26 mouse cellular contexts compared by ENCODE assay signal in the genomic region with DNA sequence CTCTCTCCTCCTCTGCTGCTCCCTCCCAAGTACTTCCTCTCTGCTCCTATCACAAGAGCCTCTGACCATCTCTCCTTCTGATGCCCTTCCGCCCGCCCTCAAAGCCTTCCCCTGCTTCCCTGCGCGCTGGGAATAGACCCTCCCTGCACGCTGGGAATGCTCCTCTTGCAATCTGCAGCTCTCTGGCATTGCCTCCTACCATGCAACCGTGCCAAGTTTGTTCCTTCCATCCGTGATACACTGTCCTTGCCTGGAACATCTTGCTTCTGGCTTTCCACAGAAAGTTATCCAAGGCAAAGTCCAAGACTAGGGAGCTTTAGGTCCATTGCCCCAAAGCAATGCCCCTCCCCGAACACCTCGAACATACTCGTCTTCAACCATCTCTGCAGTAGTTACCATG. TPM values are rescaled to one million over a fixed set of nuclear protein-coding genes. Genes with fewer than 3 reads are reported as not detected.
DNase-seq lines count a peak whose midpoint lies in the region; ATAC-seq and TF ChIP-seq lines count a peak whose summit lies in the region.
"Had no signal": no experiment of that assay in that cellular context is flagged by ENCODE, and none has a peak within 500 bp of the region (broad histone marks: within the 10 kb centered on the region; RNA-seq: fewer than 3 reads in every experiment).

No protein-coding gene starts in this region.

- H3K4me3 ChIP-seq in forebrain, postnatal 0 days (ENCODE audit: low read depth, low read length): no peak overlapping the region
- no peak overlapping the region for H3K4me3 ChIP-seq in forebrain, embryonic 11.5 days (ENCODE audit: low read depth, low read length)
- H3K4me3 ChIP-seq in left cerebral cortex, adult 2 months: no peak overlapping the region
- H3K4me3 ChIP-seq: embryonic facial prominence, embryonic 10.5 days; embryonic facial prominence, embryonic 15.5 days; heart, embryonic 10.5 days; heart, embryonic 15.5 days; midbrain, embryonic 13.5 days; neural tube, embryonic 13.5 days had no signal

- WGBS in forebrain, postnatal 0 days: 55% methylated on average over 10 of the region's 10 CpGs
- WGBS in forebrain, embryonic 11.5 days: 90% methylated on average over 10 of the region's 10 CpGs

- H3K36me3 ChIP-seq in forebrain, postnatal 0 days (ENCODE audit: insufficient read depth): peaks cover 9% of the 10 kb centered on the region
- H3K36me3 ChIP-seq in forebrain, embryonic 11.5 days (ENCODE audit: control insufficient read depth, insufficient read depth, low read length): no peaks in the 10 kb centered on the region
- H3K36me3 ChIP-seq: embryonic facial prominence, embryonic 10.5 days; heart, embryonic 10.5 days; heart, embryonic 15.5 days; midbrain, embryonic 13.5 days; neural tube, embryonic 13.5 days had no signal

- ATAC-seq in forebrain, postnatal 0 days: peak; percentile 12; the same call in 1 of the 2 replicates
- ATAC-seq in forebrain, embryonic 11.5 days (replicated peaks; ENCODE audit: low FRiP score): no peak
- ATAC-seq: intestine, embryonic 16.5 days had no signal

- intact Hi-C loops in left cerebral cortex, adult 2 months (cut with DNase I): no loop called here
- intact Hi-C loops in left cerebral cortex, postnatal 25 days (cut with DNase I): no loop called here

- TF ChIP-seq CTCF in forebrain, postnatal 0 days (IDR thresholded peaks at IDR 0.05; ENCODE audit: low read depth): no peak
- no peak for TF ChIP-seq CTCF in left cerebral cortex, adult 2 months (IDR thresholded peaks at IDR 0.05)

- DNase-seq in cerebellum, adult 18-20 months: peak; percentile 18 to 40
- no peak for DNase-seq in cerebellum, postnatal 4 days (ENCODE audit: low spot score in 2 of 2)
- DNase-seq in forebrain, postnatal 0 days: no peak
- DNase-seq in forebrain, embryonic 11.5 days (ENCODE audit: low spot score): no peak
- DNase-seq in left cerebral cortex, adult 2 months (ENCODE audit: extremely low spot score in 1 of 2, low spot score in 2 of 2): no peak
- no peak for DNase-seq in left cerebral cortex, postnatal 25 days (ENCODE audit: low spot score in 2 of 2)
- peak; percentile 29 to 30 for DNase-seq in cerebellum, postnatal 14 days
- DNase-seq: adrenal gland, postnatal 14 days; gastrocnemius, postnatal 25 days; kidney, adult 8-10 months; kidney, postnatal 4 days; liver; lung, adult 2 months; lung, postnatal 10 days; thymus, postnatal 4 days had no signal

- no peak overlapping the region for H3K27ac ChIP-seq in forebrain, postnatal 0 days (ENCODE audit: low read depth, low read length)
- no peak overlapping the region for H3K27ac ChIP-seq in forebrain, embryonic 11.5 days (ENCODE audit: low read depth, low read length)
- H3K27ac ChIP-seq in left cerebral cortex, adult 2 months: peak overlapping the region; percentile 80
- H3K27ac ChIP-seq: embryonic facial prominence, embryonic 10.5 days; embryonic facial prominence, embryonic 15.5 days; heart, embryonic 10.5 days; heart, embryonic 15.5 days; kidney, postnatal 0 days; liver, embryonic 14.5 days; macrophage; midbrain, embryonic 13.5 days; neural tube, embryonic 13.5 days had no signal

- H3K9ac ChIP-seq in forebrain, postnatal 0 days: no peak overlapping the region
- H3K9ac ChIP-seq in forebrain, embryonic 11.5 days (ENCODE audit: low read length): no peak overlapping the region
- H3K9ac ChIP-seq: embryonic facial prominence, embryonic 15.5 days; heart, embryonic 15.5 days; liver, embryonic 14.5 days; midbrain, embryonic 13.5 days; neural tube, embryonic 13.5 days had no signal

- H3K27me3 ChIP-seq in forebrain, postnatal 0 days (ENCODE audit: insufficient read depth, low read length): no peaks in the 10 kb centered on the region
- no peaks in the 10 kb centered on the region for H3K27me3 ChIP-seq in forebrain, embryonic 11.5 days (ENCODE audit: control insufficient read depth, insufficient read depth, low read length)
- H3K27me3 ChIP-seq: embryonic facial prominence, embryonic 15.5 days; heart, embryonic 15.5 days; neural tube, embryonic 13.5 days had no signal

- H3K4me2 ChIP-seq in forebrain, postnatal 0 days (ENCODE audit: low read depth): no peak overlapping the region
- H3K4me2 ChIP-seq in forebrain, embryonic 11.5 days (ENCODE audit: low read depth, low read length, severe bottlenecking): no peak overlapping the region
- H3K4me2 ChIP-seq: embryonic facial prominence, embryonic 15.5 days; heart, embryonic 15.5 days; midbrain, embryonic 13.5 days; neural tube, embryonic 13.5 days had no signal

- H3K4me1 ChIP-seq in forebrain, postnatal 0 days (ENCODE audit: insufficient read depth): no peaks in the 10 kb centered on the region; the same call in 1 of the 2 replicates
- no peaks in the 10 kb centered on the region for H3K4me1 ChIP-seq in forebrain, embryonic 11.5 days (replicated peaks; ENCODE audit: control insufficient read depth, insufficient read depth, low read length)
- H3K4me1 ChIP-seq: embryonic facial prominence, embryonic 10.5 days; heart, embryonic 10.5 days; heart, embryonic 15.5 days had no signal

- no peaks in the 10 kb centered on the region for H3K9me3 ChIP-seq in forebrain, postnatal 0 days (ENCODE audit: low read length)
- no peaks in the 10 kb centered on the region for H3K9me3 ChIP-seq in forebrain, embryonic 11.5 days (ENCODE audit: control insufficient read depth, low read length)
- H3K9me3 ChIP-seq: embryonic facial prominence, embryonic 10.5 days; embryonic facial prominence, embryonic 15.5 days; heart, embryonic 10.5 days; heart, embryonic 15.5 days; midbrain, embryonic 13.5 days; neural tube, embryonic 13.5 days had no signal

RNA-seq across cellular contexts. Expression of gene Zfp365, which starts 19.2 kb away (rescaled TPM):
- total RNA-seq in forebrain, postnatal 0 days (2014; rRNA removed): 21.8 and 24.9 TPM in 2 replicates
- 3.6 and 8.4 TPM in 2 replicates for polyA plus RNA-seq in forebrain, postnatal 0 days (2015; fragmentation: Nextera tagmentation; extraction: Ambion mirVana)
- polyA plus RNA-seq in forebrain, embryonic 11.5 days (2014; fragmentation: Nextera tagmentation; extraction: Ambion mirVana): 3.4 and 3.8 TPM in 2 replicates
- 100 to 1,000 TPM; 456 to 474 TPM for total RNA-seq in left cerebral cortex, adult 2 months (2021)
- 100 to 1,000 TPM; 440 to 454 TPM for total RNA-seq in left cerebral cortex, postnatal 25 days (2021)
- total RNA-seq: MEL had no signal

Comparison
In these comparisons a context has a peak if more than half of its experiments do, and no peak if none do; other contexts are left out.
1. DNase-seq: peak in cerebellum, adult 18-20 months (2 of 2) and cerebellum, postnatal 14 days (2 of 2); none in cerebellum, postnatal 4 days (0 of 2), forebrain, postnatal 0 days (single experiment), forebrain, embryonic 11.5 days (single experiment), left cerebral cortex, adult 2 months (0 of 2) and left cerebral cortex, postnatal 25 days (0 of 2).
2. RNA of gene Zfp365, which starts 19.2 kb away (total RNA-seq): 456 to 474 TPM in left cerebral cortex, adult 2 months and 440 to 454 TPM in left cerebral cortex, postnatal 25 days; 21.8 to 24.9 TPM in forebrain, postnatal 0 days; every median in the first group is over 10 times any median in the second.